Comparison of ENCODE assay signal across 8 mouse cellular contexts in the genomic region with DNA sequence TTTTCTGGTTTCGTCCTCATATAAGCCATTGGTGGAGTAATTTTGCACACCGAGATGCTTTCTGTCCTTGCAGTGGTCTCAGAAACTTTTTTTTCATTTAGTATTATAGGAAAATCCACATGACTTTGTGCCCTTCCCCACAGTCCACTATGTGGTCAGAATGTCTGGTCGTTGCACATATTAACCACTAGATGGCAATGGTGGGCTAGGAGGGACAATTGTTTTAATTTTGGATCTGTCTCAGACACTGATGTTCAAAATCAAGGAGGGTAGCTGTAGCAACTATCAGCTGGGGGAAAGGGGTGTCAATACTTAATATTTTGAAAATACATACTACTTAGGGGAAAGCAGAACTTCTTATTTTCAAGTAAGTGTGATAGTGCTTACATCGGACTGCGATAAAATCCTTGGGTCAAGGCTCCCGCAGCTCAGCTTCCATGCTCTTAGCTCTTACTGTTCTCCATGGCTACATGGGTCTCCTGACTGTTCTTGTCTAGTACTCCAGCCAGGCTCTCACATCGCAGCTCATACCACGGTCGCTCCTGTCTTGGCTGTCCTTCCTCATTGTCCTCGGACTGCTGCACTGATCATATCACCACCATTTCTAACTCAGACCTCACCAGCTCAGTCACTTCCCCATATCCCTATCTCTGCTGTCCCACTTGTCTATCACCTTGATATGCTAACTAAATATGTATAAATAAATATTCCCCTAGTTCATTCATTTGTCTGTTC.
A peak's percentile ranks its signal among the peaks of the same experiment; 100 is the strongest.
DNase-seq lines count a peak whose midpoint lies in the region; ATAC-seq and TF ChIP-seq lines count a peak whose summit lies in the region.

No protein-coding gene starts in this region.

- H3K9ac ChIP-seq in lung, postnatal 0 days (replicated peaks; ENCODE audit: low read depth): no peak overlapping the region
- no peak overlapping the region for H3K9ac ChIP-seq in forebrain, embryonic 15.5 days (replicated peaks)

- TF ChIP-seq CTCF in lung, postnatal 0 days (IDR thresholded peaks at IDR 0.05): peak; percentile 79

- ATAC-seq in lung, postnatal 0 days: no peak
- peak; percentile 58; the same call in 1 of the 2 replicates for ATAC-seq in forebrain, embryonic 15.5 days (replicated peaks)

- no peaks in the 10 kb centered on the region for H3K4me1 ChIP-seq in lung, postnatal 0 days (ENCODE audit: insufficient read depth, low read depth, low read length)
- H3K4me1 ChIP-seq in forebrain, embryonic 15.5 days: no peaks in the 10 kb centered on the region

- H3K4me2 ChIP-seq in lung, postnatal 0 days (replicated peaks; ENCODE audit: low read depth, low read length): no peak overlapping the region
- H3K4me2 ChIP-seq in forebrain, embryonic 15.5 days (replicated peaks): no peak overlapping the region

- H3K27ac ChIP-seq in lung, postnatal 0 days (ENCODE audit: low read length): no peak overlapping the region
- H3K27ac ChIP-seq in forebrain, embryonic 15.5 days (replicated peaks): no peak overlapping the region

- H3K27me3 ChIP-seq in lung, postnatal 0 days (replicated peaks; ENCODE audit: insufficient read depth, low read length): no peaks in the 10 kb centered on the region
- H3K27me3 ChIP-seq in forebrain, embryonic 15.5 days: no peaks in the 10 kb centered on the region

- H3K36me3 ChIP-seq in lung, postnatal 0 days (ENCODE audit: insufficient read depth, low read length): no peaks in the 10 kb centered on the region
- H3K36me3 ChIP-seq in forebrain, embryonic 15.5 days: no peaks in the 10 kb centered on the region

- H3K9me3 ChIP-seq in lung, postnatal 0 days (ENCODE audit: low read length): no peaks in the 10 kb centered on the region
- no peaks in the 10 kb centered on the region for H3K9me3 ChIP-seq in forebrain, embryonic 15.5 days

- WGBS in lung, postnatal 0 days: 54% methylated on average over 10 of the region's 10 CpGs
- WGBS in forebrain, embryonic 15.5 days: 69% methylated on average over 10 of the region's 10 CpGs

- TF ChIP-seq EP300 in lung, postnatal 0 days (IDR thresholded peaks at IDR 0.05): no peak

- H3K4me3 ChIP-seq in lung, postnatal 0 days (ENCODE audit: low read depth, low read length): no peak overlapping the region
- no peak overlapping the region for H3K4me3 ChIP-seq in forebrain, embryonic 15.5 days

- peak; percentile 4 for DNase-seq in adrenal gland, adult 2 months
- DNase-seq in adrenal gland, postnatal 25 days: no peak
- DNase-seq in lung, postnatal 0 days (ENCODE audit: low spot score): peak; percentile 31
- DNase-seq in lung, adult 18-20 months: no peak
- peak; percentile 34 for DNase-seq in mesoderm, embryonic 11.5 days (ENCODE audit: low read depth, low spot score)
- no peak for DNase-seq in left cerebral cortex, adult 11 months (ENCODE audit: low spot score)
- DNase-seq in thymus, postnatal 0 days (ENCODE audit: low spot score): no peak

Comparison
In these comparisons a context has a peak if more than half of its experiments do, and no peak if none do; other contexts are left out.
1. DNase-seq: peak in adrenal gland, adult 2 months (single experiment), lung, postnatal 0 days (single experiment) and mesoderm, embryonic 11.5 days (single experiment); none in adrenal gland, postnatal 25 days (single experiment), lung, adult 18-20 months (0 of 2), left cerebral cortex, adult 11 months (single experiment) and thymus, postnatal 0 days (single experiment).